Mouse (Mus musculus) G1E (cell line): ENCODE measurements around the gene Ankrd28. TPM values are rescaled to one million over a fixed set of nuclear protein-coding genes. Genes with fewer than 3 reads are reported as not detected.

Experiments used
- ATAC-seq: 2 replicates; pipeline ENCODE4 v1.8.0; 2016; ENCODE audit warnings: mild to moderate bottlenecking; ENCODE audit not compliant: insufficient number of reproducible peaks, poor library complexity, low FRiP score, severe bottlenecking; ENCODE audit errors: extremely low read depth
- DNase-seq: peaks from one replicate; pipeline ENCODE4 v3.0.0; 2012; ENCODE audit warnings: low spot score
- H3K27me3 ChIP-seq: 2 replicates; pipeline ENCODE4 v1.6.1; 2012; ENCODE audit warnings: mild to moderate bottlenecking, low read length, inconsistent platforms; ENCODE audit not compliant: insufficient read depth
- H3K36me3 ChIP-seq: replicated peaks from 2 replicates; pipeline ENCODE3; 2012; ENCODE audit warnings: mild to moderate bottlenecking, inconsistent platforms
- H3K4me1 ChIP-seq: 2 replicates; pipeline ENCODE4 v1.6.1; 2012; ENCODE audit warnings: low read depth, low read length, inconsistent platforms, mixed read lengths; ENCODE audit not compliant: insufficient read depth
- H3K4me3 ChIP-seq: 2 replicates; pipeline ENCODE4 v1.5.1; 2012; ENCODE audit warnings: low read depth, mild to moderate bottlenecking, inconsistent platforms, low read length, moderate library complexity, mixed read lengths
- H3K9me3 ChIP-seq: replicated peaks from 2 replicates; pipeline ENCODE4 v1.6.1; 2012; ENCODE audit warnings: inconsistent platforms
- CTCF ChIP-seq: IDR thresholded peaks from 2 replicates; pipeline ENCODE4 v1.5.1; 2012; ENCODE audit warnings: low read depth, low read length, inconsistent platforms, mixed read lengths
- GATA1 ChIP-seq: IDR thresholded peaks from 2 replicates; pipeline ENCODE4 v1.6.1; 2012; ENCODE audit warnings: borderline replicate concordance, low read length, inconsistent platforms, mixed read lengths
- GATA2 ChIP-seq: IDR thresholded peaks from 2 replicates; pipeline ENCODE4 v1.6.1; 2012; ENCODE audit warnings: low read depth, low read length, inconsistent platforms, borderline replicate concordance
- POLR2AphosphoS5 ChIP-seq: IDR thresholded peaks from 2 replicates; pipeline ENCODE4 v1.6.1; 2012; ENCODE audit warnings: low read depth, low read length, inconsistent platforms; ENCODE audit not compliant: insufficient replicate concordance
- TAL1 ChIP-seq: conservative IDR thresholded peaks from 2 replicates; pipeline ENCODE4 v1.6.1; 2012; ENCODE audit warnings: low read depth, low read length, inconsistent platforms, mixed read lengths
- polyA plus RNA-seq: library from polyadenylated mRNA; stranded (reverse); fragments of >175 nt; gene quantifications from 2 replicates; pipeline ENCODE4 v1.2.3, GENCODE M21; 2012
- total RNA-seq, 2 experiments: library from RNA; stranded (forward) in 1 of 2; stranded (reverse) in 1 of 2; fragments of 200-1000 nt in 1 of 2; fragments of >200 nt in 1 of 2; fragmentation: Nextera tagmentation in 1 of 2; gene quantifications; 2 replicates each; pipeline ENCODE4 v1.2.3; 2014 to 2017

The Ankrd28 gene
- total and polyA plus RNA-seq, 3 experiments = 2.6 to 69.4 (median 40.9) TPM

DNA sequence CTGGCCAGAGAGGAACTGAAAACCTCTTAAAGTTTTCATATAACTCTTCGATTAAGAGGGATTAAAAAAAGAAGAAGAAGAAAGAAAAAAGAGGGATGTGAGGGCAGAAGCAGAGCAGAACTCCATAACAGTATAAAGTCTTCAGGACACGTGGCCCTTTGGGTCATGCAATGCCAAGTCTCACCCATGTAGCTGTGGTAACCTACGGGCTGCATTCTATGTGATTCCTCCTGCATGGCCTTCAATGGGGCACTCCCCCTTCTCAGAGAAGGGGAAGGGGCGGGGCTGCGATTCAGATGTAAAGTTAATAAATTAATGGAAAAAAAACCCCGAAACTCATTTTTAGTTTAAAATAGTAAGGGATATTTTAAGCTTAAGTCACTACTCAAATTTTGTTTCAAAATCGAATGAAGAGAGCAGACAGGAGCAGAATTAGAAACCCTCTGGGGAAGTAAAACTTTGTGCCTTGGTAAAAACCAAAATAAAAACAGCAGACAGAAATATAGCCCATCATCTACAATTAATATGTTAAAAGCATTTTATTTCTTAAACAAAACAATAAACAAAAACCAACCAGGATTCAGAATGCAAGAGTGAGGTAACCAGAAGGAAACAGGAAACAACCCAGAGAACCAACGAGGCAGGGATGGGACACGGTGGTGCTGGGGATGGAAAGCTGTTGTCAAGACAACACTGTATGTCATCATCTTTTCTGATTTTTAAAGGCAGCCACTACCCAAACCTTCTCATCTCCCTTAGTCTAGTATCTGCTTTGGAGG is 134.1 kb downstream of the Ankrd28 start:
- Histone ChIP-seq H3K4me1 (peaks cover 24% of the 10 kb centered on the region), H3K4me3 (no peak overlapping the region), H3K9me3 (no peaks in the 10 kb centered on the region), H3K27me3 (no peaks in the 10 kb centered on the region), H3K36me3 (peaks cover 44% of the 10 kb centered on the region)
- ATAC-seq (no peak), DNase-seq (no peak)
- no peak for TF ChIP-seq GATA2

DNA sequence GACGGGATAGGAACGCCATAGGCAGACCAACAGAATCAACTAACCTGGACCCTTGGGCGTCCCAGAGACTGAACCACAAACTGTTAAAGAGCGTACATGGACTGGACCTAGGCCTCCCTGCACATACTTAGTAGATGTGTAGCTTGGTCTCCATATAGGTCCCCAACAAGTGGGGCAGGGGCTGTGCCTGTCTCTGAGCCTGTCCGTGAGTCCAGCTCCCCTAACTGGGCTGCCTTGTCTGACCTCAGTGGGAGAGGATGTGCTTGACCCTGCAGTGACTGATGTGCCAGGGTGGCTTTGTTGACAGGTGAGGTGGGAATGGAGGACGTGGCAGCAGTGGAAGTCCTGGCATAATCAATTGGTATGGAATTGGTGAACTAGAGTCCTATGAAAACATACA is 137.9 kb downstream of the Ankrd28 start:
- DNase-seq (no peak), ATAC-seq (no peak)
- Histone ChIP-seq H3K27me3 (no peaks in the 10 kb centered on the region), H3K4me1 (peaks cover 17% of the 10 kb centered on the region), H3K4me3 (no peak overlapping the region), H3K9me3 (no peaks in the 10 kb centered on the region), H3K36me3 (peaks cover 17% of the 10 kb centered on the region)
- no peak for TF ChIP-seq POLR2AphosphoS5
- no peak for TF ChIP-seq TAL1
- TF ChIP-seq GATA1 = no peak
- no peak for TF ChIP-seq GATA2

- Histone ChIP-seq H3K4me1 (peaks cover 38% of the 10 kb centered on the region), H3K9me3 (no peaks in the 10 kb centered on the region), H3K4me3 (0 out of 2 replicates have a peak overlapping the region, but pooled peaks have one; percentile 21), H3K36me3 (no peaks in the 10 kb centered on the region), H3K27me3 (no peaks in the 10 kb centered on the region)
- no peak for DNase-seq
- ATAC-seq = no peak
- TF ChIP-seq CTCF = no peak
- TF ChIP-seq GATA2 = no peak
- no peak for TF ChIP-seq GATA1
- TF ChIP-seq TAL1 = no peak
Measured at GRCm38 (mm10) chr14:31686231-31686630, 144.2 kb downstream of the Ankrd28 start.

DNA sequence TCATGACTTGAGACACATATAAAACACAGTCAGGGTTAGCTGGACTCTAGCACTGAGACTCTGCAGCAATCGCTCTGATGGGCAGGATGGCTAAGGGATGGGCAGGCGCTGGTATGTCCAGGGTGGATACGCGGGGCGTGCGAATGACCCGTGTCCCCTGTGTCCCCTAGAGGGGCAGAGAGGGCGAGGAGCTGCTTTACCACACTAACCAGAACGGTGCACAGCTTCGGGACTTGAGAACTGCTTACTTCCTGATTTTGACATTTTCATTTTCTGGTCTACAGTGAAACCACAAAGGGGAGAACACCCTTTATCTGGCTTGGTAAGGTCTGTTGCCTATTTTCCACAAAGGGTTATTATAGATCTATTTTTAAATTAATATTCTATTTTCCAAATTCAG is 144.8 kb downstream of the Ankrd28 start:
- DNase-seq = peak; percentile 31
- H3K27me3 ChIP-seq = no peaks in the 10 kb centered on the region
- peak overlapping the region; percentile 67 for H3K4me3 ChIP-seq
- no peaks in the 10 kb centered on the region for H3K9me3 ChIP-seq
- peak; percentile 35 for ATAC-seq
- no peak for TF ChIP-seq POLR2AphosphoS5
- no peak for TF ChIP-seq GATA1
- TF ChIP-seq CTCF = no peak
- TF ChIP-seq TAL1 = no peak
- no peak for TF ChIP-seq GATA2
- no peaks in the 10 kb centered on the region for H3K36me3 ChIP-seq
- H3K4me1 ChIP-seq = peaks cover 37% of the 10 kb centered on the region

- DNase-seq (peak; percentile 35), ATAC-seq (peak; percentile 48; the same call in 1 of the 2 replicates)
- H3K4me1 ChIP-seq = peaks cover 35% of the 10 kb centered on the region
- no peaks in the 10 kb centered on the region for H3K36me3 ChIP-seq
- no peak overlapping the region for H3K4me3 ChIP-seq
- no peaks in the 10 kb centered on the region for H3K27me3 ChIP-seq
- TF ChIP-seq GATA2 (no peak), CTCF (no peak)
- no peaks in the 10 kb centered on the region for H3K9me3 ChIP-seq
Measured at GRCm38 (mm10) chr14:31684343-31685040, 146.0 kb downstream of the Ankrd28 start.

GRCm38 (mm10) chr14:31683610-31684009 is 146.8 kb downstream of the Ankrd28 start:
- Histone ChIP-seq H3K36me3 (no peaks in the 10 kb centered on the region), H3K4me3 (no peak overlapping the region), H3K9me3 (no peaks in the 10 kb centered on the region), H3K4me1 (peaks cover 35% of the 10 kb centered on the region), H3K27me3 (no peaks in the 10 kb centered on the region)
- ATAC-seq (no peak), DNase-seq (no peak)
- TF ChIP-seq POLR2AphosphoS5 = no peak
- no peak for TF ChIP-seq GATA2
- no peak for TF ChIP-seq CTCF
- no peak for TF ChIP-seq TAL1
- TF ChIP-seq GATA1 = no peak
